Mouse (Mus musculus): ENCODE data around the gene Fignl1. TPM values are rescaled to one million over a fixed set of nuclear protein-coding genes. Genes with fewer than 3 reads are reported as not detected.

Fignl1 gene
- polyA plus RNA-seq, 1 experiment, result 89.3 TPM

- Histone ChIP-seq H3K9me3 (replicated peaks; ENCODE audit: control insufficient read depth, insufficient read depth, low read length, poor library complexity, severe bottlenecking) (no peaks in the 10 kb centered on the region), H3K9ac (ENCODE audit: low read depth, poor library complexity, severe bottlenecking) (no peak overlapping the region), H3K27me3 (ENCODE audit: control insufficient read depth, insufficient read depth, low read length, poor library complexity, severe bottlenecking) (no peaks in the 10 kb centered on the region), H3K36me3 (ENCODE audit: control insufficient read depth, insufficient read depth, low read length, poor library complexity, severe bottlenecking) (no peaks in the 10 kb centered on the region), H3K4me1 (ENCODE audit: control insufficient read depth, insufficient read depth, low read length) (no peaks in the 10 kb centered on the region), H3K4me3 (ENCODE audit: low read depth, low read length) (no peak overlapping the region), H3K27ac (ENCODE audit: insufficient read depth, low read length) (no peak overlapping the region)
- TF ChIP-seq CTCF (IDR thresholded peaks at IDR 0.05; ENCODE audit: low read depth, low read length), result no peak
- no peak for TF ChIP-seq POLR2A (IDR thresholded peaks at IDR 0.05; ENCODE audit: insufficient read depth, low read length)
- TF ChIP-seq EP300 (IDR thresholded peaks at IDR 0.05; ENCODE audit: insufficient read depth, low read depth, low read length), result no peak
Observed at GRCm38 (mm10) chr11:11778345-11778744, 30.4 kb downstream of the Fignl1 start.

GRCm38 (mm10) chr11:11777796-11778195 is 31.0 kb downstream of the Fignl1 start:
- H3K36me3 ChIP-seq (ENCODE audit: control insufficient read depth, insufficient read depth, low read length, poor library complexity, severe bottlenecking), result no peaks in the 10 kb centered on the region
- no peaks in the 10 kb centered on the region for H3K27me3 ChIP-seq (ENCODE audit: control insufficient read depth, insufficient read depth, low read length, poor library complexity, severe bottlenecking)
- no peaks in the 10 kb centered on the region for H3K4me1 ChIP-seq (ENCODE audit: control insufficient read depth, insufficient read depth, low read length)
- H3K9ac ChIP-seq (ENCODE audit: low read depth, poor library complexity, severe bottlenecking), result no peak overlapping the region
- H3K4me3 ChIP-seq (ENCODE audit: low read depth, low read length), result no peak overlapping the region
- no peak overlapping the region for H3K27ac ChIP-seq (ENCODE audit: insufficient read depth, low read length)
- no peak for TF ChIP-seq CTCF (IDR thresholded peaks at IDR 0.05; ENCODE audit: low read depth, low read length)
- TF ChIP-seq EP300 (IDR thresholded peaks at IDR 0.05; ENCODE audit: insufficient read depth, low read depth, low read length), result no peak
- TF ChIP-seq POLR2A (IDR thresholded peaks at IDR 0.05; ENCODE audit: insufficient read depth, low read length), result no peak
- H3K9me3 ChIP-seq (replicated peaks; ENCODE audit: control insufficient read depth, insufficient read depth, low read length, poor library complexity, severe bottlenecking), result no peaks in the 10 kb centered on the region

GRCm38 (mm10) chr11:11777246-11777645 is 31.5 kb downstream of the Fignl1 start:
- H3K27me3 ChIP-seq (ENCODE audit: control insufficient read depth, insufficient read depth, low read length, poor library complexity, severe bottlenecking), result no peaks in the 10 kb centered on the region
- H3K27ac ChIP-seq (ENCODE audit: insufficient read depth, low read length), result no peak overlapping the region
- H3K4me3 ChIP-seq (ENCODE audit: low read depth, low read length), result no peak overlapping the region
- TF ChIP-seq EP300 (IDR thresholded peaks at IDR 0.05; ENCODE audit: insufficient read depth, low read depth, low read length) (no peak), CTCF (IDR thresholded peaks at IDR 0.05; ENCODE audit: low read depth, low read length) (no peak), POLR2A (IDR thresholded peaks at IDR 0.05; ENCODE audit: insufficient read depth, low read length) (no peak)
- H3K9ac ChIP-seq (ENCODE audit: low read depth, poor library complexity, severe bottlenecking), result no peak overlapping the region
- H3K36me3 ChIP-seq (ENCODE audit: control insufficient read depth, insufficient read depth, low read length, poor library complexity, severe bottlenecking), result no peaks in the 10 kb centered on the region
- no peaks in the 10 kb centered on the region for H3K4me1 ChIP-seq (ENCODE audit: control insufficient read depth, insufficient read depth, low read length)
- H3K9me3 ChIP-seq (replicated peaks; ENCODE audit: control insufficient read depth, insufficient read depth, low read length, poor library complexity, severe bottlenecking), result no peaks in the 10 kb centered on the region

DNA sequence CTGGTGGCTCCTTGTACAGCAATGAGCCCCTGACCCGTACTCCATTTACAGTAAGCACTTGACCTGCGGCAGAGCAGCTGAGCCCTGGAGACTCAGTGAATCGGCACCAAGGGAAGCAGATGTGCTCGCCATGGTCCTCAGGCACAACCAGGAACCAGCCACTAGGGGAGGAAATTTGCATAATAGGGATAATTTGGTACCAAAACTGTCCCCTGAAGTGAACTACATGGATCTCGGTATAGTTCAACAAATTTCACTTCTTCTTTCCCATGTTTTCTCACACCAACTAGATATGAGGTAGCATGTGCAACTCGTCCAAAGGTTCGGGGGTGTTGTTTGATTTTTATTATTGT is 32.0 kb downstream of the Fignl1 start:
- Histone ChIP-seq H3K9ac (ENCODE audit: low read depth, poor library complexity, severe bottlenecking) (no peak overlapping the region), H3K4me3 (ENCODE audit: low read depth, low read length) (no peak overlapping the region), H3K36me3 (ENCODE audit: control insufficient read depth, insufficient read depth, low read length, poor library complexity, severe bottlenecking) (no peaks in the 10 kb centered on the region), H3K27ac (ENCODE audit: insufficient read depth, low read length) (no peak overlapping the region), H3K4me1 (ENCODE audit: control insufficient read depth, insufficient read depth, low read length) (no peaks in the 10 kb centered on the region), H3K9me3 (replicated peaks; ENCODE audit: control insufficient read depth, insufficient read depth, low read length, poor library complexity, severe bottlenecking) (no peaks in the 10 kb centered on the region), H3K27me3 (ENCODE audit: control insufficient read depth, insufficient read depth, low read length, poor library complexity, severe bottlenecking) (no peaks in the 10 kb centered on the region)
- TF ChIP-seq EP300 (IDR thresholded peaks at IDR 0.05; ENCODE audit: insufficient read depth, low read depth, low read length) (no peak), POLR2A (IDR thresholded peaks at IDR 0.05; ENCODE audit: insufficient read depth, low read length) (no peak), CTCF (IDR thresholded peaks at IDR 0.05; ENCODE audit: low read depth, low read length) (no peak)

DNA sequence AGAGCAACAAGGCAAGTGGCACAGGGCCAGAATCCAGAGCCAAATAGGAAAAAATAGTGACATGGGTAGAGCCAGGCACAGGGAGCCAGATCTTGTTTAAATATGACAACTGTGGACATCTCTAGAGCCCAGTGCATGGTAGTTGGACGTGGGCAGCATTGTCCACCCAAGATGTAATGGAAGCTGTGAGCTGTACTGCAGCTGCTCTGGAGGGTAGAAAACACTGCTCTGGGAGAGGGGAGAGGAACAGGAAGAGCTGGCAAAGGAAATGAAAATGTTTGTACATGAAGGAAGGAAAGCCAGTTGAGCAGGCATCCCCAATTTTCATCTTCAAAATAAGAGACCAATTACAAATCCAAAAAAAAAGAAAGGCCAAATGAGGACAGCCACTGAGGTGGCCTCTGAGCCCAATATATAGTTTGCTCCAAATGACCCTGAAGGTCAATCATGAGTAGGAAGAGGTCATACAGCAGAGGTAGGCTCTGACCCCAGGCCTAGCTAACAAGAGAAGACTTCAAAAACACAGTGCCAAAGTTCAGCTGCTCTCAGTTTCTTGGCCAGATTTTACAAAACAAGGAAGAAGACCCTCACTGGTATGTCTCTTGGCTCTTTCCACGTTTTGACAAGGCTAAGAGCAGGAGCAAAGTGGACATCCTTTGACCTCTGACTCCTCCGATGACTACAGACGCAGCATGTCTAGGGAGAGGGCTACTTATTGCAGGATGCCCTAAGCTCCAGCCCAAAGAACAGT is 32.5 kb downstream of the Fignl1 start:
- Histone ChIP-seq H3K4me1 (ENCODE audit: control insufficient read depth, insufficient read depth, low read length) (no peaks in the 10 kb centered on the region), H3K9me3 (replicated peaks; ENCODE audit: control insufficient read depth, insufficient read depth, low read length, poor library complexity, severe bottlenecking) (no peaks in the 10 kb centered on the region), H3K27me3 (ENCODE audit: control insufficient read depth, insufficient read depth, low read length, poor library complexity, severe bottlenecking) (no peaks in the 10 kb centered on the region), H3K4me3 (ENCODE audit: low read depth, low read length) (no peak overlapping the region), H3K27ac (ENCODE audit: insufficient read depth, low read length) (no peak overlapping the region), H3K9ac (ENCODE audit: low read depth, poor library complexity, severe bottlenecking) (no peak overlapping the region), H3K36me3 (ENCODE audit: control insufficient read depth, insufficient read depth, low read length, poor library complexity, severe bottlenecking) (no peaks in the 10 kb centered on the region)
- no peak for TF ChIP-seq EP300 (IDR thresholded peaks at IDR 0.05; ENCODE audit: insufficient read depth, low read depth, low read length)
- no peak for TF ChIP-seq POLR2A (IDR thresholded peaks at IDR 0.05; ENCODE audit: insufficient read depth, low read length)
- no peak for TF ChIP-seq CTCF (IDR thresholded peaks at IDR 0.05; ENCODE audit: low read depth, low read length)

DNA sequence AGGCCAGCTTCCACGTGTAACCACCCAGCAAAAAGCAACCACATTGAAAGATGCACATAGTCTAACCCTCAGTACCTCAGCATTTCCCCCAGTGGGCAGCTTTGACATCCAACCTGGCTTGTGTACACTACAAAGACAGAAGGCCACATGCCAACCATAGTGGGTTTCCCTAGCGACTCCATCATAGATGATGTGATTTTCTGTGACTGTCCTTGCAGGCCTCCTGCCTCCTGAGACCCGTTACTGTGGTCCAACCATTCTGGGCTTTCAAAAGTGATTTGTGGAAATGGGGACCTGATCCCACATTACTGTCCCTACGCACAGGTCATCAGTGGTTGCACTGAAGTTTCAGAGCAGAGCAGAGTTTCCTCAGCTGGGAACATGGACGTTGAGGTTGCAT is 33.9 kb downstream of the Fignl1 start:
- no peak overlapping the region for H3K9ac ChIP-seq (ENCODE audit: low read depth, poor library complexity, severe bottlenecking)
- H3K9me3 ChIP-seq (replicated peaks; ENCODE audit: control insufficient read depth, insufficient read depth, low read length, poor library complexity, severe bottlenecking), result no peaks in the 10 kb centered on the region
- H3K4me1 ChIP-seq (ENCODE audit: control insufficient read depth, insufficient read depth, low read length), result no peaks in the 10 kb centered on the region
- no peak overlapping the region for H3K27ac ChIP-seq (ENCODE audit: insufficient read depth, low read length)
- H3K4me3 ChIP-seq (ENCODE audit: low read depth, low read length), result no peak overlapping the region
- peaks cover 3% of the 10 kb centered on the region; the same call in 1 of the 2 replicates for H3K27me3 ChIP-seq (ENCODE audit: control insufficient read depth, insufficient read depth, low read length, poor library complexity, severe bottlenecking)
- H3K36me3 ChIP-seq (ENCODE audit: control insufficient read depth, insufficient read depth, low read length, poor library complexity, severe bottlenecking), result no peaks in the 10 kb centered on the region
- no peak for TF ChIP-seq POLR2A (IDR thresholded peaks at IDR 0.05; ENCODE audit: insufficient read depth, low read length)
- no peak for TF ChIP-seq CTCF (IDR thresholded peaks at IDR 0.05; ENCODE audit: low read depth, low read length)
- TF ChIP-seq EP300 (IDR thresholded peaks at IDR 0.05; ENCODE audit: insufficient read depth, low read depth, low read length), result no peak
